Mouse (Mus musculus) forebrain, embryonic 13.5 days (tissue): Measurements from ENCODE around the gene Gm10382. TPM values are rescaled to one million over a fixed set of nuclear protein-coding genes. Genes with fewer than 3 reads are reported as not detected.
A peak's percentile ranks its signal among the peaks of the same experiment; 100 is the strongest.

Experiments
- ATAC-seq: fragments of 200-750 bp; cut with Nextera tagmentation; 2 replicates; pipeline ENCODE4 v1.8.0; 2017
- H3K27ac ChIP-seq: fragments of 300-500 bp; sonication (generic); 2 replicates; pipeline ENCODE4 v1.5.1; 2015; ENCODE audit warnings: inconsistent platforms, mild to moderate bottlenecking, moderate library complexity
- H3K27me3 ChIP-seq: fragments of 300-500 bp; sonication (generic); 2 replicates; pipeline ENCODE4 v1.6.1; 2015; ENCODE audit warnings: mild to moderate bottlenecking, inconsistent platforms
- H3K36me3 ChIP-seq: fragments of 300-500 bp; sonication (generic); 2 replicates; pipeline ENCODE4 v1.6.1; 2015; ENCODE audit warnings: mild to moderate bottlenecking, inconsistent platforms; ENCODE audit not compliant: poor library complexity, severe bottlenecking
- H3K4me1 ChIP-seq: fragments of 300-500 bp; sonication (generic); 2 replicates; pipeline ENCODE4 v1.6.1; 2015; ENCODE audit warnings: inconsistent platforms
- H3K4me2 ChIP-seq: fragments of 300-500 bp; sonication (generic); 2 replicates; pipeline ENCODE4 v1.6.1; 2015; ENCODE audit warnings: inconsistent platforms, mild to moderate bottlenecking, moderate library complexity
- H3K4me3 ChIP-seq: fragments of 300-500 bp; sonication (generic); 2 replicates; pipeline ENCODE4 v1.5.1; 2015; ENCODE audit warnings: mild to moderate bottlenecking, inconsistent platforms
- H3K9ac ChIP-seq: fragments of 300-500 bp; sonication (generic); 2 replicates; pipeline ENCODE4 v1.6.1; 2015; ENCODE audit warnings: mild to moderate bottlenecking, inconsistent platforms
- H3K9me3 ChIP-seq: fragments of 300-500 bp; sonication (generic); replicated peaks from 2 replicates; pipeline ENCODE4 v1.6.1; 2016; ENCODE audit warnings: inconsistent platforms
- WGBS: fragments of 180-500 bp; shearing (Covaris S2); methylation state at CpG from one replicate; pipeline ENCODE4 v1.1.7; 2015; 5-methylcytosine and 5-hydroxymethylcytosine counted together
- polyA plus RNA-seq: library from polyadenylated mRNA; unstranded; fragments of >200 nt; fragmentation: Nextera tagmentation; extraction: Ambion mirVana; gene quantifications from 2 replicates; pipeline ENCODE4 v1.2.1, GENCODE M21; 2015

Gm10382 gene
- polyA plus RNA-seq, 1 experiment from 2014 or later, result 0.27 TPM

GRCm38 (mm10) chr5:125354885-125355492 is 34.1 kb upstream of the Gm10382 start:
- Histone ChIP-seq H3K4me2 (no peak overlapping the region), H3K27me3 (no peaks in the 10 kb centered on the region), H3K9ac (no peak overlapping the region), H3K27ac (no peak overlapping the region), H3K4me3 (no peak overlapping the region), H3K9me3 (peaks cover 5% of the 10 kb centered on the region; the same call in 1 of the 2 replicates), H3K36me3 (no peaks in the 10 kb centered on the region), H3K4me1 (no peaks in the 10 kb centered on the region)
- 64% methylated on average over 7 of the region's 7 CpGs for WGBS
- no peak for ATAC-seq

GRCm38 (mm10) chr5:125355650-125356049 is 33.5 kb upstream of the Gm10382 start:
- H3K4me3 ChIP-seq, result no peak overlapping the region
- H3K9me3 ChIP-seq, result peaks cover 5% of the 10 kb centered on the region; the same call in 1 of the 2 replicates
- 49% methylated on average over 7 of the region's 7 CpGs for WGBS
- no peak overlapping the region for H3K9ac ChIP-seq
- H3K36me3 ChIP-seq, result no peaks in the 10 kb centered on the region
- no peaks in the 10 kb centered on the region for H3K27me3 ChIP-seq
- ATAC-seq, result no peak
- H3K4me2 ChIP-seq, result no peak overlapping the region
- 0 out of 2 replicates have a peak, but pooled peaks cover 3% of the 10 kb centered on the region for H3K4me1 ChIP-seq
- no peak overlapping the region for H3K27ac ChIP-seq

- H3K36me3 ChIP-seq, result no peaks in the 10 kb centered on the region
- H3K4me1 ChIP-seq, result 0 out of 2 replicates have a peak, but pooled peaks cover 7% of the 10 kb centered on the region
- whole genome bisulfite sequencing, result 85% methylated on average over 12 of the region's 12 CpGs
- H3K4me2 ChIP-seq, result no peak overlapping the region
- no peak overlapping the region for H3K9ac ChIP-seq
- peaks cover 5% of the 10 kb centered on the region; the same call in 1 of the 2 replicates for H3K9me3 ChIP-seq
- no peak overlapping the region for H3K27ac ChIP-seq
- H3K4me3 ChIP-seq, result no peak overlapping the region
- no peak for ATAC-seq
- no peaks in the 10 kb centered on the region for H3K27me3 ChIP-seq
These were observed 31.4 kb upstream of the Gm10382 start for GRCm38 (mm10) chr5:125357543-125358269.

GRCm38 (mm10) chr5:125358270-125358608 is 30.9 kb upstream of the Gm10382 start:
- H3K4me3 ChIP-seq, result no peak overlapping the region

GRCm38 (mm10) chr5:125360566-125360965 is 28.6 kb upstream of the Gm10382 start:
- H3K9me3 ChIP-seq, result no peaks in the 10 kb centered on the region
- H3K36me3 ChIP-seq, result no peaks in the 10 kb centered on the region
- H3K4me3 ChIP-seq, result no peak overlapping the region
- 37% methylated on average over 9 of the region's 9 CpGs for WGBS
- ATAC-seq, result no peak
- H3K27ac ChIP-seq, result no peak overlapping the region
- H3K27me3 ChIP-seq, result no peaks in the 10 kb centered on the region
- peak overlapping the region; percentile 6; the same call in 1 of the 2 replicates for H3K4me2 ChIP-seq
- H3K9ac ChIP-seq, result no peak overlapping the region
- H3K4me1 ChIP-seq, result 0 out of 2 replicates have a peak, but pooled peaks cover 7% of the 10 kb centered on the region

More at GRCm38 (mm10) chr5:125358270-125358608, 30.9 kb upstream of the Gm10382 start:
- peaks cover under 1% of the 10 kb centered on the region; the same call in 1 of the 2 replicates for H3K9me3 ChIP-seq
- H3K9ac ChIP-seq, result no peak overlapping the region
- H3K36me3 ChIP-seq, result no peaks in the 10 kb centered on the region
- 88% methylated on average over 5 of the region's 5 CpGs for WGBS
- H3K4me2 ChIP-seq, result no peak overlapping the region
- H3K27me3 ChIP-seq, result no peaks in the 10 kb centered on the region
- 0 out of 2 replicates have a peak, but pooled peaks cover 7% of the 10 kb centered on the region for H3K4me1 ChIP-seq
- H3K27ac ChIP-seq, result no peak overlapping the region
- ATAC-seq, result no peak

GRCm38 (mm10) chr5:125360981-125361510 is 28.1 kb upstream of the Gm10382 start:
- WGBS, result 68% methylated on average over 16 of the region's 16 CpGs
- Histone ChIP-seq H3K36me3 (no peaks in the 10 kb centered on the region), H3K9ac (no peak overlapping the region), H3K4me3 (no peak overlapping the region), H3K4me2 (peak overlapping the region; percentile 6; the same call in 1 of the 2 replicates), H3K4me1 (0 out of 2 replicates have a peak, but pooled peaks cover 7% of the 10 kb centered on the region), H3K27ac (no peak overlapping the region), H3K27me3 (no peaks in the 10 kb centered on the region), H3K9me3 (no peaks in the 10 kb centered on the region)
- no peak for ATAC-seq

- Histone ChIP-seq H3K36me3 (no peaks in the 10 kb centered on the region), H3K9ac (no peak overlapping the region), H3K9me3 (no peaks in the 10 kb centered on the region), H3K4me3 (no peak overlapping the region), H3K27ac (no peak overlapping the region), H3K4me1 (0 out of 2 replicates have a peak, but pooled peaks cover 7% of the 10 kb centered on the region), H3K27me3 (no peaks in the 10 kb centered on the region), H3K4me2 (no peak overlapping the region)
- WGBS, result 85% methylated on average over 7 of the region's 7 CpGs
- no peak for ATAC-seq
These were observed 25.2 kb upstream of the Gm10382 start for GRCm38 (mm10) chr5:125363894-125364293.

- no peak overlapping the region for H3K27ac ChIP-seq
- 0 out of 2 replicates have a peak, but pooled peaks cover 7% of the 10 kb centered on the region for H3K4me1 ChIP-seq
- no peaks in the 10 kb centered on the region for H3K9me3 ChIP-seq
- WGBS, result 79% methylated on average over 4 of the region's 4 CpGs
- H3K36me3 ChIP-seq, result no peaks in the 10 kb centered on the region
- H3K4me3 ChIP-seq, result no peak overlapping the region
- H3K9ac ChIP-seq, result no peak overlapping the region
- H3K4me2 ChIP-seq, result no peak overlapping the region
- ATAC-seq, result no peak
- H3K27me3 ChIP-seq, result no peaks in the 10 kb centered on the region
These were observed 24.2 kb upstream of the Gm10382 start for GRCm38 (mm10) chr5:125364851-125365429.

- no peaks in the 10 kb centered on the region for H3K9me3 ChIP-seq
- no peaks in the 10 kb centered on the region for H3K27me3 ChIP-seq
- ATAC-seq, result no peak
- no peaks in the 10 kb centered on the region for H3K4me1 ChIP-seq
- no peak overlapping the region for H3K4me2 ChIP-seq
- no peak overlapping the region for H3K9ac ChIP-seq
- no peak overlapping the region for H3K4me3 ChIP-seq
- H3K27ac ChIP-seq, result no peak overlapping the region
- 72% methylated on average over 5 of the region's 5 CpGs for WGBS
- H3K36me3 ChIP-seq, result no peaks in the 10 kb centered on the region
These were observed 21.0 kb upstream of the Gm10382 start for GRCm38 (mm10) chr5:125368156-125368555.

- no peaks in the 10 kb centered on the region for H3K27me3 ChIP-seq
- H3K4me2 ChIP-seq, result no peak overlapping the region
- WGBS, result 4% methylated on average over 4 of the region's 4 CpGs
- H3K4me3 ChIP-seq, result no peak overlapping the region
- ATAC-seq, result peak; percentile 38; the same call in 1 of the 2 replicates
- H3K36me3 ChIP-seq, result no peaks in the 10 kb centered on the region
- no peaks in the 10 kb centered on the region for H3K4me1 ChIP-seq
- no peak overlapping the region for H3K27ac ChIP-seq
- H3K9ac ChIP-seq, result no peak overlapping the region
- no peaks in the 10 kb centered on the region for H3K9me3 ChIP-seq
These were observed 20.6 kb upstream of the Gm10382 start for GRCm38 (mm10) chr5:125368568-125368967.

- Histone ChIP-seq H3K4me1 (no peaks in the 10 kb centered on the region), H3K9ac (no peak overlapping the region), H3K27ac (no peak overlapping the region), H3K9me3 (no peaks in the 10 kb centered on the region), H3K36me3 (no peaks in the 10 kb centered on the region), H3K4me2 (no peak overlapping the region), H3K4me3 (no peak overlapping the region), H3K27me3 (no peaks in the 10 kb centered on the region)
- no peak for ATAC-seq
- 75% methylated on average over 7 of the region's 7 CpGs for WGBS
These were observed 18.0 kb upstream of the Gm10382 start for GRCm38 (mm10) chr5:125370950-125371693.
